Mouse (Mus musculus) C2C12 (cell line): ENCODE data around the gene Ltb4r2.

Experiments
- CEBPB ChIP-seq: IDR thresholded peaks from one replicate; pipeline ENCODE4 v1.6.1; 2011; ENCODE audit warnings: low read depth, mild to moderate bottlenecking, control low read depth, moderate library complexity
- CTCF ChIP-seq: IDR thresholded peaks from one replicate; pipeline ENCODE4 v1.5.1; 2011; ENCODE audit not compliant: control insufficient read depth, insufficient read depth, insufficient read length
- FOSL1 ChIP-seq: IDR thresholded peaks from one replicate; pipeline ENCODE4 v1.8.0; 2011; ENCODE audit warnings: mild to moderate bottlenecking, low read length; ENCODE audit not compliant: poor library complexity, insufficient read depth, severe bottlenecking
- MYOD1 ChIP-seq: IDR thresholded peaks from one replicate; pipeline ENCODE4 v1.6.1; 2011; ENCODE audit warnings: low read depth; ENCODE audit not compliant: control insufficient read depth, insufficient read length
- USF1 ChIP-seq: IDR thresholded peaks from one replicate; pipeline ENCODE4 v1.6.1; 2011; ENCODE audit warnings: low read depth, mild to moderate bottlenecking, control low read depth, moderate library complexity

DNA sequence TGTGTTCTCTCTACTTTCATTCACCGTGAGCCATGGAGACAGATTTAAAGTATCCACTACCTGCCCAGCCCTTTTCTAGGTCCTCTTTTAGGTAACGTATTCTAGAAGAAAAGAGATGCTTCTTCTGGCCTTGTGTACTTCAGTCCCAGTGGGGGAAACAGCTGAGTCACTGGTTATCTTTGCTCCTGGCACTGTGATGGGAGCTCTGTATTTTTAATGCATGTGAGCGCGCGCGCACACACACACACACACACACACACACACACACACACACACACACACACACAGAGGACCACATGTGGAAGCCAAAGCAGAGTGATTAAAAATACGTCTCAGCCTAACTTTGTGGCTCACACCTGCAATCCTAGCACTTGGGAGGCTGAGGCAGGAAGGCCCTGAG, 37.8 kb upstream of the Ltb4r2 start:
- no peak for TF ChIP-seq CTCF
- no peak for TF ChIP-seq FOSL1
- no peak for TF ChIP-seq USF1
- TF ChIP-seq CEBPB: no peak
- TF ChIP-seq MYOD1: no peak
